Mouse (Mus musculus): ENCODE results near the gene Atrnl1. TPM values are rescaled to one million over a fixed set of nuclear protein-coding genes. Genes with fewer than 3 reads are reported as not detected.
"Not testable (repeated sequence)": the region's sequence is repeated elsewhere in the genome, so short reads cannot be mapped to it uniquely, and the experiment has no call there.

The Atrnl1 gene
- polyA plus RNA-seq, 1 experiment from 2014 or later, result 0.68 TPM

DNA sequence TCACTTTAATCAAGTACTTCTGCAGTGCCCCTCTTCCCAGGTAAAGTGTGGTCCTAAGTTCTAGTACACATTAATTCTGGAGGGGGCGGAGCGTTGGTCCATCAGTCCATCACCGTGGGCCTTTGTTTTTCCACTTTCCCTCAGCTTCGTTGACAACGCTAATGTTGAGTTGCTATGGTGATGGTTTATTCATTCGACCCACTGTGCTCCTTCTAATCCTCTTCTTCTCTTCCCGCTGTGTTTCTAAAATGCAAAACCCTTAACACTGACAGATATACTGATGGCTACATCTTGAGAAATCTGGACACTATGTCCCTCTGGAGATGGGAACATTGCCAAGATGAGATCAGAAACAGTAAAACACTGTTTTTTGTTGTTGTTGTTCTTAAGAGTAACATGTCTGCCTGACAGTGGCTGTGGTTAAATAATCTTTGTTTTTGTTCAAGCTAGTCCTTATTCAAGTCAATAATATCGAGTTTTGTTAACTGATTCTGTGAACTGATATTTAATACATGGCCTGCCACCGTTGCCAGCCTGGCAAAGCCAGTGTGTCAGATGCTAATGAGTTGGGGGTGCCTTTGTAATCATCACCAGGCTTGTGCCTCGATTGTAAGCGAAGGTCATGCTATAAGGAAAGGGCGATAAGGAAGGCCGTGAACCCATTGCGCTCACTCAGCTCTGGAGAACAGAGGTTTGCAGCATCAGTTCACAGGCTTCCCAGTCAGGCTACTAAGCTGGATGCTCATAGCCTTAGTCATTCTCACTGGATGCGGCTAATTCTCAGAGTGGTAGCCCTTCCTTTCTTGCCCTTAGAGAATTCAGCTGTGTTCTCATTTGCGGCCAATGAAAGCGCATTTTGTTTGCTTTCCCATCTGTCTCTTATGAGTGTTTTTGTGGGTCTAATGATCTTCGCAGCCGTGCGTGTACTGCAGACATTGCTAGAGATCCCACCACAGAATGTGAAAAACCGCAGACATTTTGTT is 375.4 kb downstream of the Atrnl1 start:
- Histone ChIP-seq H3K4me3 (replicated peaks) (no peak overlapping the region), H3K27me3 (no peaks in the 10 kb centered on the region), H3K4me1 (replicated peaks) (no peaks in the 10 kb centered on the region), H3K9ac (no peak overlapping the region), H3K27ac (no peak overlapping the region), H3K36me3 (no peaks in the 10 kb centered on the region), H3K9me3 (replicated peaks) (no peaks in the 10 kb centered on the region), H3K4me2 (no peak overlapping the region)
- ATAC-seq (ENCODE audit: low read depth) (no peak), DNase-seq (no peak)
- WGBS (ENCODE audit: insufficient replicate concordance), result 82% methylated on average over 21 of the region's 21 CpGs

DNA sequence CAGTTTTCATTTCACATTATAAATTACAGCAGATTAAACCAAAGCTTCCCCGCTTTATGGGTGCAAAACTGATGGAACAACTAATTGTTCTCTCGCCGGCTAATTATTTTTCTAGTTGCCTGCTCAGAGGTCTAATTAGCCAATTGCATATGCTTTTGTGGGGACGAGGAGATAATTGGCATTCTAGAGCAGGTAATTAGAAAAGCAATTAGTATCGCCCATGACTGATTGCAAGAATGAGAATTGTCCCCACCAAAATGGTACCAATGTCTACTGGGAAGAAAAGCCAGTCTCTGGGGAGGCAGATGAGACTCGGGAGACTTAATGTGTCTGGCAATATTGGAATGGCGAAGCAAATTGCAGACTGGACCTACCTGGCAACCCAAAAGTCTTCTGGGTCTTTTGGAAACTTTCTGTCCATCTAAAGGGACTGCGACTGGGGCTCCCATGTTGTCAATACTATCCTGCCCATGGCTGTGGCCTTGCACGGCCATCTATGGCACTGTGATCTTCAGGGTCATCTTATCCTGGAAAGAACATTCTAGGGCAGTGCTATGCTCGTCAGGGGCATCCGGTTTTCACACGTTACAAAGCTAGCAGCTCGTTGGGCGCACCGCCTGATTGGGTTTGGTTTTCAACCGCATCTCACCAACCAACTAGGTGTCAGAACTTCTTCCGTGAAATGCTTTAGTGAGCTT is 377.0 kb downstream of the Atrnl1 start:
- Histone ChIP-seq H3K4me1 (replicated peaks) (no peaks in the 10 kb centered on the region), H3K9me3 (replicated peaks) (no peaks in the 10 kb centered on the region), H3K9ac (no peak overlapping the region), H3K4me3 (replicated peaks) (no peak overlapping the region), H3K27ac (no peak overlapping the region), H3K27me3 (no peaks in the 10 kb centered on the region), H3K4me2 (no peak overlapping the region), H3K36me3 (no peaks in the 10 kb centered on the region)
- whole genome bisulfite sequencing (ENCODE audit: insufficient replicate concordance), result 77% methylated on average over 17 of the region's 17 CpGs
- no peak for ATAC-seq (ENCODE audit: low read depth)
- DNase-seq, result no peak

DNA sequence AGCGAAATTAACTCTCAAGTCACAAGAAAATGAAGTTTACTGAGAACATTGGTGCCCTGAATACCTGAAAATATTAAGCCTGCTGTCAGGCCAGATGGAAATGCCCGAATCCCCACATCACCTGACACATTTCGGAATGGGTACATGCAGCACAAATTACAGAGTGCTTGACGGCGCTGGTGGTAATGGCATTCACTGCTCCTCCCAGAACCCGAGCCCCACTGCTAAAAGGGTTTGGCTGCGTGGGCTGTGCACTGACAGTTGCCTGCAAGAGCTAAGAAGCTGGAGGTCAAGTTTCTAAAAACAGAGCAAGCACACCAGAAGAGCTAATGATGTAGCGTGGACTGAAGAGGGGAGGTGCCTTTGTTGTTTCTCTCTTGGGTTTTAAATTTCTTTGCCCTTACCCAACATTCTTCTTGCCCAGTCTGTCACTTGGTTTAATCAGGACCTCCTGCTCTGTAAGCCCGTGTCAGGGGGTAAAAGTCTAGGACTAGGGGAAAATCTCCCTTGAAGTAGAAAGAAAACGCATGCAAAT is 377.8 kb downstream of the Atrnl1 start:
- Histone ChIP-seq H3K27ac (no peak overlapping the region), H3K4me3 (replicated peaks) (no peak overlapping the region), H3K4me2 (no peak overlapping the region), H3K9ac (no peak overlapping the region), H3K4me1 (replicated peaks) (no peaks in the 10 kb centered on the region), H3K36me3 (no peaks in the 10 kb centered on the region), H3K9me3 (replicated peaks) (no peaks in the 10 kb centered on the region), H3K27me3 (no peaks in the 10 kb centered on the region)
- WGBS (ENCODE audit: insufficient replicate concordance), result 67% methylated on average over 10 of the region's 10 CpGs
- DNase-seq, result no peak
- no peak for ATAC-seq (ENCODE audit: low read depth)

DNA sequence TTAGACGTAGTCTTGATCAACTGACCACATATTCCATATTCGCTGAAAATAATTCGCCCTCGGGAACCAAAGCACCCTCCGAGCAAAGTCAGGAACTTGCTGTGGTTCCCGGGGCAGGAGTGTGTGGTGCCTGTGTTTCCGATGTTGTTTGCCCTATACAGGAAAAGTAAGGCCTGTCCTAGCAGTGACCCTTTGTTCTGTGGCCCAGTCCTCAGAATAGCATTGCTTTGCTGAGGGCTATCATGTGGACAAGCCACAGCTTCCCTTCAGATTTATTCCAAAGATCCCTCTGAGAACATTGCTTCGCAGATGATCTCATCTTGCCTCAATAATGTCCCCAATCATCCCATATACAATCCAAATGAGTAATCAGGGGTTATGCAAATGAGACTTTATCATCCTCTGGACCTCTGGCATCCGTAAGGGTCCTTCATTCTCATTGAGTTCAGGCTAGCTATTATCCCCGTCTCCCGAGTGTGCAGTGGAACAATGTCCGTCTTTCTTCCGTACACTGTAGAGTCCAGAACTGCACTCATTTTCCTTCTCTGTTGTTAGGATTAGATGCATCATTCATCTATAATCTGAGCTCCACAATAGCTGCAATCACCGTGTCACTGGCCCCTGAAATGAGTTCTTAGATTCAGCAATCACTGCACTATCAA is 380.4 kb downstream of the Atrnl1 start:
- WGBS (ENCODE audit: insufficient replicate concordance), result 62% methylated on average over 14 of the region's 14 CpGs
- H3K27me3 ChIP-seq, result no peaks in the 10 kb centered on the region
- DNase-seq (no peak), ATAC-seq (ENCODE audit: low read depth) (no peak)
- H3K27ac ChIP-seq, result no peak overlapping the region
- H3K4me1 ChIP-seq (replicated peaks), result no peaks in the 10 kb centered on the region
- H3K4me2 ChIP-seq, result no peak overlapping the region
- H3K9me3 ChIP-seq (replicated peaks), result no peaks in the 10 kb centered on the region
- no peak overlapping the region for H3K9ac ChIP-seq
- no peaks in the 10 kb centered on the region for H3K36me3 ChIP-seq
- H3K4me3 ChIP-seq (replicated peaks), result no peak overlapping the region

DNA sequence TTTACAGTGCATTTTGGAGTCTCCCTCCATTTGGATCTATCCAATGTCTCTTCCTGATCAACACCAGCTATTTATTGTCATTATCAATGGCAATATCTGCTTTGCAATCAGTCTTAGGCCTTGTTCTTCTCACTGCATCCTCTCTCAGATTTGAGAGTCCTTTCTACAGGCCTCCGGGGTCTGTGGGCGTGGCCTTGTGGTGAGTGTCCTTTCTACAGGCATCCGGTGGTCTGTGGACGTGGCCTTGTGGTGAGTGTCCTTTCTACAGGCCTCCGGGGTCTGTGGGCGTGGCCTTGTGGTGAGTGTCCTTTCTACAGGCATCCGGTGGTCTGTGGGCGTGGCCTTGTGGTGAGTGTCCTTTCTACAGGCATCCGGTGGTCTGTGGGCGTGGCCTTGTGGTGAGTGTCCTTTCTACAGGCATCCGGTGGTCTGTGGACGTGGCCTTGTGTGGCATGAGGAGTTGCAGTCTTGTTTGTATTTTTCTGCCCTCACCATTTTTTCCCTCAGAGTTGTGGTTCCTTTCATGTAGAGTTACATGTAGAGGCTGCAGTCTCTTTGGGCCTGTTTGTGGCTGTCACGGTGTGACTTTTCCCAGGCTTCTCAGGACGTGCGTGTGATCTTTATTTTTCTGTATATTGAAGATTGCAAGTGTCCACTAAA is 383.5 kb downstream of the Atrnl1 start:
- 24% methylated on average over 15 of the region's 15 CpGs for WGBS (ENCODE audit: insufficient replicate concordance)
- H3K4me2 ChIP-seq; H3K9ac ChIP-seq; H3K27me3 ChIP-seq; H3K36me3 ChIP-seq; H3K4me3 ChIP-seq (replicated peaks); H3K27ac ChIP-seq; ATAC-seq (ENCODE audit: low read depth); DNase-seq; H3K4me1 ChIP-seq (replicated peaks); H3K9me3 ChIP-seq (replicated peaks): not testable (repeated sequence)

DNA sequence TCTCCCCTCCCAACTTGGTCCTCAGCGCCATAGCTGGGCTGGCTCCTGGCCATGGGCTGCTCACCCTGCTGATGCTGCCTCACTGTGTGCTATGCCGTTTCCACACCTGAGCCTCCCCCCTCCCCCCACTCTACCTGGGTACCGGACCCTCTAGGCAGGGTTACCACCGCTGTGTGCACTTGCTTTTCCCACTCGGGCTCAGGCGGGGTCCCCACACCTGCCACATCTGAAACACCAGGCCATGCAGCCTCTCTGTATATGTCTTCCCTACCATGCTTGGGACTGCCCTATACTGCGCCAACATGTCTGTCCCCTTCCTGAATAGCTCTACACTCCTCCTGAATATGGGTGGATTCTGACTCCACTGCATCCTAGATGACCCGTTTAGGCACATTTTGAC is 384.2 kb downstream of the Atrnl1 start:
- no peaks in the 10 kb centered on the region for H3K27me3 ChIP-seq
- no peak overlapping the region for H3K27ac ChIP-seq
- ATAC-seq (ENCODE audit: low read depth) (no peak), DNase-seq (no peak)
- H3K4me2 ChIP-seq, result no peak overlapping the region
- no peaks in the 10 kb centered on the region for H3K36me3 ChIP-seq
- H3K9me3 ChIP-seq (replicated peaks), result no peaks in the 10 kb centered on the region
- H3K4me1 ChIP-seq (replicated peaks), result no peaks in the 10 kb centered on the region
- H3K4me3 ChIP-seq (replicated peaks), result no peak overlapping the region
- no peak overlapping the region for H3K9ac ChIP-seq
- 82% methylated on average over 8 of the region's 8 CpGs for WGBS (ENCODE audit: insufficient replicate concordance)

DNA sequence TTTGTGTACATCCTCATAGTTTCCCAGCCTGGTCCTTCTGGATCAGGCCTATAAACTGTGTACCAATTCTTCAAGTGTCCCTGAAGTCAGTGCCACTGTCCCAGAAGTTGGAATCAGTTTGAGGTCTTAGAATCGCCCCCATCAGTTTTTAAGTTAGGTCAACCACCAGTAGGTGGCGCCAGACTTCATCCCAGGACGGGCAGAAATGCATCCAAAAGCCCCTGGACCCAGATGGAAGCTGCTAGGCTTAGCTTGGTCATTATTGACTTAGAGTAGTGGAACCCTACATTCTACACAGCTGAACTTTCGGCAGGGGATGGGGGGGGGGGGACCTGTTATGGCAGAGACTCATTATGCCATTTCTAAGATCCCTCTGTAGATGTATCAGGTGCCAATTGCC is 387.1 kb downstream of the Atrnl1 start:
- H3K9me3 ChIP-seq (replicated peaks), result no peaks in the 10 kb centered on the region

DNA sequence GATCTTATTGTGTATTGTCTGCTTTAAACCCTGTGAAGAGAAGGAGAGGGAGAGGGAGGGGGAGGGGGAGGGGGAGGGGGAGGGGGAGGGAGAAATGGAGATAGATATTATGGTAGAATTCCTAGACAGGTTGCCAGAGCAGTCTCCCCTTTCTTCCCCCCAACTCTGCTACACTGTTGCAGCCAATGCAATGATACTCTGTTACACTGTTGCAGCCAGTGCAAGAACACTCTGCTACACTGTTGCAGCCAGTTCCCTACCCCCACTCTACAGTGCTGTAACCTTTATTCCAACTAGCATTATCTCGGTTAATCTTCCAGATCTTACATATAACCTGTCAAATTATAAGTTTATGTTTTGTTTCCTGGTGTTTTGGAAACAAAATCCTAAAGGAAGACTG is 400.8 kb downstream of the Atrnl1 start:
- Histone ChIP-seq H3K9ac (no peak overlapping the region), H3K27ac (no peak overlapping the region), H3K9me3 (replicated peaks) (no peaks in the 10 kb centered on the region), H3K27me3 (no peaks in the 10 kb centered on the region), H3K36me3 (no peaks in the 10 kb centered on the region), H3K4me2 (no peak overlapping the region), H3K4me1 (replicated peaks) (no peaks in the 10 kb centered on the region), H3K4me3 (replicated peaks) (no peak overlapping the region)
- 59% methylated on average over 1 of the region's 1 CpGs for WGBS (ENCODE audit: insufficient replicate concordance)
- ATAC-seq (ENCODE audit: low read depth) (no peak), DNase-seq (no peak)

More for the DNA sequence above, 387.1 kb downstream of the Atrnl1 start:
- Histone ChIP-seq H3K27ac (no peak overlapping the region), H3K4me2 (no peak overlapping the region), H3K36me3 (no peaks in the 10 kb centered on the region), H3K9ac (no peak overlapping the region), H3K4me3 (replicated peaks) (no peak overlapping the region), H3K4me1 (replicated peaks) (no peaks in the 10 kb centered on the region), H3K27me3 (no peaks in the 10 kb centered on the region)
- no peak for ATAC-seq (ENCODE audit: low read depth)
- no peak for DNase-seq
- WGBS (ENCODE audit: insufficient replicate concordance), result 32% methylated on average over 4 of the region's 4 CpGs

DNA sequence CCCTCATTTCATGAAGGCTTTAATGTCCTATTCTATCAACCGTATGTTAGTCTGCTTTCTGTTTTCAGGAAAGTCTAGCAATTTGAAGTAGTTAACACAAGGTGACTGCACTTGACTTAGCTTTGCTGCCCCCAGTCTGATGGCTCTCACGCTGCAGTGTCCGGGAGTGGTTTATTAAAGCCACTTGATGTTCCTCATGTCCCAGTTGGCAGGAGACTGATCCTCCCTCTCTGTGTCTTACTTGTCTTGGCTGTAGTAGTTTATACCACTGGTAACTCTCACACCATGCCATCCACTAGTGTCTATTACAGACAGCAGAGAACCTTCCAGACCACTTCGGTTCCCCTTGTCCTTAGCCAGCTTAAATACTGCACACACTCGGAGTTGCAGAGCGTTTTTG is 404.9 kb downstream of the Atrnl1 start:
- H3K4me2 ChIP-seq, result no peak overlapping the region
- no peaks in the 10 kb centered on the region for H3K9me3 ChIP-seq (replicated peaks)
- no peaks in the 10 kb centered on the region for H3K4me1 ChIP-seq (replicated peaks)
- H3K4me3 ChIP-seq (replicated peaks), result no peak overlapping the region
- ATAC-seq (ENCODE audit: low read depth) (no peak), DNase-seq (no peak)
- H3K9ac ChIP-seq, result no peak overlapping the region
- no peaks in the 10 kb centered on the region for H3K36me3 ChIP-seq
- 80% methylated on average over 6 of the region's 6 CpGs for WGBS (ENCODE audit: insufficient replicate concordance)
- no peaks in the 10 kb centered on the region for H3K27me3 ChIP-seq
- no peak overlapping the region for H3K27ac ChIP-seq

DNA sequence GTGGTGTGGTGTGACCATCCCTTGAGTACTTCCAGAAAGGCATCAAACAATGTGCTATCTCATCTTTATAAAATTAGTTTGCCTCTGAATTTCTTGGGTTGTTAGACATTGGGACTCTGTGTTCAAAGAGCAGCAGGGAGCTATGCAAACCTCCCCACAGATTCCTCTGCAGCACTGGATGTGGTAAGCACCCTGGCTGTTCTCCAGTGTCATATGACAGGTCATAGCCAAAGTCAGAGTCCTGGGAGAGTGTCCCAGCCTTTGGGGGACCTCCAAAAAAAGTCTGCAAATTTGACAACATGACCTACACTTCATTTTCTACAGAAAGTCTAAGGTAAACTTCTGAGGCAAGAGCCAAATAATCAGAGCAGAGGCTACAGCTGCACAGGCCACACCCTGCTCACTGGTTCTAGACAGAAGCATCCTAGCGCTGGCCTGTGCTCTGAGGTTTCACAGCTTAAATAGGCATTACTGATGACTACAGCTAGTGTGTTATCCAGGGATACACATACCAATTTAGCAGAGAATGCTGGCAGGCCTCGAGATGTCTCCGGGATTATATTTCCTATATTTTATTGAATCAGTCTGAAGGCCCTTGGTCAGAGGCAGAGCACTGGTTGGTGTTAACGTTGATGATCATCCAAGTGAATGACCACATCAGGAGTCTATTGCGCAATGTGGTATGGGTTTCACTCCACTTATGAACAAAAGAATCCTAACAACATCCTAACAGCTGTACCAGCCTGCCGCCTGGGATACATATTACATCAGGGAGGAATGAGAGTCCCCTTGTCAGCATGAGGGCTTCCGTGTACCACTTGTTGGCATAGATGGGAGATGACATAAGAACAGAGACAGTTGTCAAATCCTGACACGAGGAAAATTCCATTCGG is 406.0 kb downstream of the Atrnl1 start:
- 70% methylated on average over 9 of the region's 9 CpGs for WGBS (ENCODE audit: insufficient replicate concordance)
- Histone ChIP-seq H3K27me3 (no peaks in the 10 kb centered on the region), H3K4me2 (no peak overlapping the region), H3K4me1 (replicated peaks) (no peaks in the 10 kb centered on the region), H3K4me3 (replicated peaks) (no peak overlapping the region), H3K9me3 (replicated peaks) (no peaks in the 10 kb centered on the region), H3K36me3 (no peaks in the 10 kb centered on the region), H3K9ac (no peak overlapping the region), H3K27ac (no peak overlapping the region)
- no peak for DNase-seq
- no peak for ATAC-seq (ENCODE audit: low read depth)

Data from liver, embryonic 13.5 days (tissue).